Mouse (Mus musculus): ENCODE data around the gene Lysmd3.
"Not testable (repeated sequence)": the region's sequence is repeated elsewhere in the genome, so short reads cannot be mapped to it uniquely, and the experiment has no call there.

The Lysmd3 gene

GRCm38 (mm10) chr13:81657351-81658052 is at the start of gene Lysmd3:
Gene Lysmd3 (plus strand): TSS chr13:81657663.
- peak; percentile 94 for DNase-seq (ENCODE audit: extremely low read depth, insufficient read length, low spot score)

GRCm38 (mm10) chr13:81610349-81610748 is 47.1 kb upstream of the Lysmd3 start:
- no peak for DNase-seq (ENCODE audit: extremely low read depth, insufficient read length, low spot score)

- not testable (repeated sequence) for DNase-seq (ENCODE audit: extremely low read depth, insufficient read length, low spot score)
Measured at GRCm38 (mm10) chr13:81627861-81628260, 29.6 kb upstream of the Lysmd3 start.

- DNase-seq (ENCODE audit: extremely low read depth, insufficient read length, low spot score): no peak
Measured at GRCm38 (mm10) chr13:81628631-81629190, 28.8 kb upstream of the Lysmd3 start.

GRCm38 (mm10) chr13:81629395-81629794 is 28.1 kb upstream of the Lysmd3 start:
- no peak for DNase-seq (ENCODE audit: extremely low read depth, insufficient read length, low spot score)

GRCm38 (mm10) chr13:81630566-81630965 is 26.9 kb upstream of the Lysmd3 start:
- DNase-seq (ENCODE audit: extremely low read depth, insufficient read length, low spot score): no peak

- DNase-seq (ENCODE audit: extremely low read depth, insufficient read length, low spot score): peak; percentile 5
Measured at GRCm38 (mm10) chr13:81632720-81633415, 24.6 kb upstream of the Lysmd3 start, which contains the start of gene Adgrv1. Gene Adgrv1 (minus strand): TSS chr13:81633154.

- no peak for DNase-seq (ENCODE audit: extremely low read depth, insufficient read length, low spot score)
Measured at GRCm38 (mm10) chr13:81639624-81640023, 17.8 kb upstream of the Lysmd3 start.

GRCm38 (mm10) chr13:81640881-81641280 is 16.6 kb upstream of the Lysmd3 start:
- peak; percentile 23 for DNase-seq (ENCODE audit: extremely low read depth, insufficient read length, low spot score)

GRCm38 (mm10) chr13:81641289-81642045 is 16.0 kb upstream of the Lysmd3 start:
- peak; percentile 10 for DNase-seq (ENCODE audit: extremely low read depth, insufficient read length, low spot score)

- no peak for DNase-seq (ENCODE audit: extremely low read depth, insufficient read length, low spot score)
Measured at GRCm38 (mm10) chr13:81642491-81643149, 14.8 kb upstream of the Lysmd3 start.

GRCm38 (mm10) chr13:81644047-81644565 is 13.4 kb upstream of the Lysmd3 start:
- DNase-seq (ENCODE audit: extremely low read depth, insufficient read length, low spot score): no peak

GRCm38 (mm10) chr13:81646348-81646747 is 11.1 kb upstream of the Lysmd3 start:
- DNase-seq (ENCODE audit: extremely low read depth, insufficient read length, low spot score): no peak

GRCm38 (mm10) chr13:81650382-81650781 is 7.1 kb upstream of the Lysmd3 start:
- DNase-seq (ENCODE audit: extremely low read depth, insufficient read length, low spot score): not testable (repeated sequence)

GRCm38 (mm10) chr13:81656091-81656850 is 1.2 kb upstream of the Lysmd3 start:
- no peak for DNase-seq (ENCODE audit: extremely low read depth, insufficient read length, low spot score)

- no peak for DNase-seq (ENCODE audit: extremely low read depth, insufficient read length, low spot score)
Measured at GRCm38 (mm10) chr13:81657008-81657350, 484 bp upstream of the Lysmd3 start.

GRCm38 (mm10) chr13:81658053-81658752 is 740 bp downstream of the Lysmd3 start:
- DNase-seq (ENCODE audit: extremely low read depth, insufficient read length, low spot score): no peak

GRCm38 (mm10) chr13:81663566-81664330 is 6.3 kb downstream of the Lysmd3 start:
- no peak for DNase-seq (ENCODE audit: extremely low read depth, insufficient read length, low spot score)

All from 3134 (cell line).